Mouse (Mus musculus) lung, adult 2 months (tissue): ENCODE measurements at regions not wholly inside any gene's neighbourhood (a gene's known extent, or its start where the extent isn't known, plus 50 kb on each side); places are given as distances from the start of the nearest gene placed in this dataset.

Experiments used
- CTCF ChIP-seq: fragments of 200-500 bp; IDR thresholded peaks from 2 replicates; pipeline ENCODE4 v1.5.1; 2011; ENCODE audit warnings: mild to moderate bottlenecking, low read length, control low read depth; ENCODE audit not compliant: insufficient read depth
- POLR2A ChIP-seq: fragments of 200-500 bp; IDR thresholded peaks from 2 replicates; pipeline ENCODE4 v1.6.1; 2011; ENCODE audit warnings: low read depth, mild to moderate bottlenecking, control low read depth, low read length, borderline replicate concordance; ENCODE audit errors: extremely low read depth

DNA sequence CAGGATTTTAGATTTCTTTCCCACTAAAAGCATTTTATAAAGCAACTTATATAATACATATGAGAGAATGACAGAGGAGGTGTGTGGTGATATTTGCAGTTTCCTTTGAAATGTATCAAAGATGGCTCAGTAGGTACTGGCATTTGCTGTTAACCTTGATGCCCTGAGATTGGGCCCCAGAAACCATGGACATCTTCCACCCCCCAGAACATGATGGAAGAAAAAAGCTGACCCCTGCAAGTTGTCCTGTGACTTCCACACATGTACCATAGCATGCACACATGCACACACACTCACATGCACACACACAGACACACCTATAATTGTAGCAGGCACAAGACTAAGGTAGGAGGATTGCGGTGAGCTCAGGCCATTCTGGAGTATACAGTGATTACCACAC is 171.4 kb downstream of the Usp46 start:
- TF ChIP-seq CTCF (no peak), POLR2A (no peak)
